Mouse (Mus musculus): Measurements from ENCODE around the gene Ssbp3.

DNA sequence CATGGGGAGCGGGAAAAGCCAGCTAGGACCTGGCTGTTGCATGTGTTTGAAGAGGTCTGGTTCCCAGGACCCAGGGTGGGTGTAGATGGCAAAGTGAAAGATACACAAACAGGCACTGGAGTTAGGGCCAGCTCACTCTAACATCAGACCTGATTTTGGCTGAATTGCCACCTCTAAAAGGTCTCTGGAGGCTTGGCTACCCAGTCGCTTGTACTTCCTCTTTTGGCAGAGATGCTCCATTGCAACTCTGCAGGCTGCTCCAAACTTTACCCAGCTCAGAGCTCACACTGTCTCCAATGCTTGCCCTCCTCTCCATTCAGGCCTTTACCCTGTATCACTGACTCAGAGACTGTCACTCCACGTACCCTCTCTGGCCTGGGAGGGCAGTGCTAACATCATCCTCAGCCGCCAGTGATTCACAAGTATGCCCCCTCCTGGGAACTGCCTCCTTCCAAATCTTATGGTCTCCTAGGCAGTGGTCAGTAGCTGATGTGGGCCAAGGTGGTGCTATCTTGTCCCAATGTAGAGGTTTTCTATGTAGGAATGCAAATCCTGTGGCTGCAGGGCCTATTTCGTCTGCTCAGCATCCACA is 142.6 kb downstream of the Ssbp3 start:
- TF ChIP-seq ZNF384 (IDR thresholded peaks at IDR 0.05; ENCODE audit: low read depth, low read length) (no peak), HCFC1 (IDR thresholded peaks at IDR 0.05; ENCODE audit: borderline replicate concordance, insufficient read depth, low read length) (no peak), CHD2 (IDR thresholded peaks at IDR 0.05; ENCODE audit: low read depth, low read length) (no peak), ZC3H11A (IDR thresholded peaks at IDR 0.05; ENCODE audit: borderline replicate concordance, low read depth, low read length) (no peak), MAFK (IDR thresholded peaks at IDR 0.05; ENCODE audit: insufficient read depth, low read depth, low read length) (no peak)

Data from ES-E14 (cell line).